Mouse (Mus musculus) CH12.LX (cell line): ENCODE measurements around the gene Sparcl1. TPM values are rescaled to one million over a fixed set of nuclear protein-coding genes. Genes with fewer than 3 reads are reported as not detected.
A peak's percentile ranks its signal among the peaks of the same experiment; 100 is the strongest.

Source experiments
- DNase-seq: peaks from one replicate; pipeline ENCODE4 v3.0.0-alpha.2; 2013; ENCODE audit errors: extremely low read depth
- H3K27ac ChIP-seq: 2 replicates; pipeline ENCODE4 v1.5.1; 2012; ENCODE audit warnings: low read depth, mild to moderate bottlenecking, control low read depth, moderate library complexity; ENCODE audit not compliant: insufficient read depth
- H3K27me3 ChIP-seq: replicated peaks from 2 replicates; pipeline ENCODE3; 2012; ENCODE audit warnings: inconsistent platforms
- H3K36me3 ChIP-seq, 2 experiments: replicated peaks in 1 of 2; 2 replicates each; pipeline versions ENCODE3 to v1.6.1; 2012; ENCODE audit warnings: inconsistent platforms in 1 of 2, low read length in 1 of 2, mild to moderate bottlenecking in 1 of 2, mixed read lengths in 1 of 2, moderate library complexity in 1 of 2; ENCODE audit not compliant: control insufficient read depth in 1 of 2, insufficient read depth in 1 of 2
- H3K4me1 ChIP-seq, 2 experiments: 2 replicates each; pipeline ENCODE4 v1.6.1; 2012; ENCODE audit warnings: inconsistent platforms in 1 of 2, moderate library complexity in 1 of 2; ENCODE audit not compliant: insufficient read depth in 2 of 2, control insufficient read depth in 1 of 2
- H3K4me2 ChIP-seq: 2 replicates; pipeline ENCODE4 v1.6.1; 2012; ENCODE audit warnings: low read depth, mild to moderate bottlenecking, control low read depth; ENCODE audit not compliant: poor library complexity, insufficient read depth, severe bottlenecking
- H3K4me3 ChIP-seq, 3 experiments: fragments of 150-350 bp in 1 of 3; sonication (generic) in 1 of 3; replicated peaks in 1 of 3; 2 replicates each; pipeline versions ENCODE3 to v1.5.1; 2011 to 2012; ENCODE audit warnings: low read depth in 2 of 3, low read length in 2 of 3, mild to moderate bottlenecking in 2 of 3, moderate library complexity in 2 of 3, control low read depth in 1 of 3, improper control_type of control experiment in 1 of 3, inconsistent platforms in 1 of 3, mixed read lengths in 1 of 3; ENCODE audit not compliant: poor library complexity in 1 of 3
- H3K79me2 ChIP-seq: replicated peaks from 2 replicates; pipeline ENCODE4 v1.6.1; 2012; ENCODE audit warnings: mild to moderate bottlenecking, moderate library complexity; ENCODE audit not compliant: control insufficient read depth, poor library complexity, insufficient read depth, severe bottlenecking; ENCODE audit errors: extremely low read depth
- H3K9ac ChIP-seq: 2 replicates; pipeline ENCODE4 v1.6.1; 2012; ENCODE audit warnings: low read depth, mild to moderate bottlenecking, control low read depth, moderate library complexity; ENCODE audit not compliant: insufficient read depth
- H3K9me3 ChIP-seq: replicated peaks from 2 replicates; pipeline ENCODE3; 2012; ENCODE audit warnings: low read length, inconsistent platforms, mixed read lengths
- BHLHE40 ChIP-seq: IDR thresholded peaks from 2 replicates; pipeline ENCODE4 v1.6.1; 2011; ENCODE audit warnings: mild to moderate bottlenecking, low read depth, low read length, improper control_type of control experiment
- CHD1 ChIP-seq: IDR thresholded peaks from 2 replicates; pipeline ENCODE4 v1.6.1; 2012; ENCODE audit warnings: low read depth, low read length, improper control_type of control experiment, inconsistent platforms
- CHD2 ChIP-seq: IDR thresholded peaks from 2 replicates; pipeline ENCODE4 v1.6.1; 2011; ENCODE audit warnings: low read length, improper control_type of control experiment
- E2F4 ChIP-seq: IDR thresholded peaks from 2 replicates; pipeline ENCODE4 v1.6.1; 2011; ENCODE audit warnings: low read depth, low read length, improper control_type of control experiment; ENCODE audit not compliant: insufficient replicate concordance
- EP300 ChIP-seq: IDR thresholded peaks from 2 replicates; pipeline ENCODE4 v1.6.1; 2011; ENCODE audit warnings: low read length, improper control_type of control experiment
- ETS1 ChIP-seq: conservative IDR thresholded peaks from 2 replicates; pipeline ENCODE4 v1.6.1; 2012; ENCODE audit warnings: low read depth, mild to moderate bottlenecking, inconsistent platforms, low read length, improper control_type of control experiment, moderate library complexity
- HCFC1 ChIP-seq: IDR thresholded peaks from 2 replicates; pipeline ENCODE4 v1.6.1; 2012; ENCODE audit warnings: low read depth, mild to moderate bottlenecking, inconsistent platforms, low read length, improper control_type of control experiment
- IRF4 ChIP-seq: IDR thresholded peaks from 2 replicates; pipeline ENCODE4 v1.6.1; 2014; ENCODE audit warnings: low read depth, mild to moderate bottlenecking, inconsistent platforms, low read length, improper control_type of control experiment
- JUN ChIP-seq: IDR thresholded peaks from 2 replicates; pipeline ENCODE4 v1.6.1; 2011; ENCODE audit warnings: low read depth, mild to moderate bottlenecking, low read length, improper control_type of control experiment, moderate library complexity; ENCODE audit not compliant: insufficient read depth
- JUND ChIP-seq: conservative IDR thresholded peaks from 2 replicates; pipeline ENCODE4 v1.6.1; 2011; ENCODE audit warnings: low read depth, low read length, improper control_type of control experiment
- MAFK ChIP-seq: IDR thresholded peaks from 2 replicates; pipeline ENCODE4 v1.6.1; 2011; ENCODE audit warnings: low read length, improper control_type of control experiment; ENCODE audit not compliant: insufficient replicate concordance
- MAX ChIP-seq: IDR thresholded peaks from 2 replicates; pipeline ENCODE4 v1.6.1; 2011; ENCODE audit warnings: low read length, improper control_type of control experiment
- MAZ ChIP-seq: IDR thresholded peaks from 2 replicates; pipeline ENCODE4 v1.6.1; 2012; ENCODE audit warnings: low read depth, mild to moderate bottlenecking, inconsistent platforms, low read length, improper control_type of control experiment, moderate library complexity
- MEF2A ChIP-seq: IDR thresholded peaks from 2 replicates; pipeline ENCODE4 v1.6.1; 2014; ENCODE audit warnings: low read depth, mild to moderate bottlenecking, inconsistent platforms, low read length, improper control_type of control experiment, borderline replicate concordance
- MXI1 ChIP-seq: IDR thresholded peaks from 2 replicates; pipeline ENCODE4 v1.6.1; 2011; ENCODE audit warnings: mild to moderate bottlenecking, low read depth, low read length, improper control_type of control experiment
- MYC ChIP-seq: IDR thresholded peaks from 2 replicates; pipeline ENCODE4 v1.6.1; 2011; ENCODE audit warnings: low read depth, mild to moderate bottlenecking, improper control_type of control experiment, low read length
- NELFE ChIP-seq: IDR thresholded peaks from 2 replicates; pipeline ENCODE4 v1.6.1; 2011; ENCODE audit warnings: low read depth, low read length, improper control_type of control experiment
- POLR2A ChIP-seq: IDR thresholded peaks from 2 replicates; pipeline ENCODE4 v1.6.1; 2011; ENCODE audit warnings: low read depth, mild to moderate bottlenecking, improper control_type of control experiment, low read length
- POLR2AphosphoS2 ChIP-seq: IDR thresholded peaks from 2 replicates; pipeline ENCODE4 v1.6.1; 2011; ENCODE audit warnings: low read depth, low read length, improper control_type of control experiment
- RAD21 ChIP-seq: IDR thresholded peaks from 2 replicates; pipeline ENCODE4 v1.6.1; 2011; ENCODE audit warnings: low read depth, mild to moderate bottlenecking, low read length, improper control_type of control experiment, moderate library complexity
- RCOR1 ChIP-seq: conservative IDR thresholded peaks from 2 replicates; pipeline ENCODE4 v1.6.1; 2012; ENCODE audit warnings: low read depth, mild to moderate bottlenecking, inconsistent platforms, low read length, improper control_type of control experiment
- SIN3A ChIP-seq: IDR thresholded peaks from 2 replicates; pipeline ENCODE4 v1.6.1; 2012; ENCODE audit warnings: low read length, improper control_type of control experiment, inconsistent platforms
- SMC3 ChIP-seq: IDR thresholded peaks from 2 replicates; pipeline ENCODE4 v1.6.1; 2011; ENCODE audit warnings: low read depth, low read length, improper control_type of control experiment
- TCF12 ChIP-seq: IDR thresholded peaks from 2 replicates; pipeline ENCODE4 v1.6.1; 2014; ENCODE audit warnings: low read depth, mild to moderate bottlenecking, inconsistent platforms, low read length, improper control_type of control experiment
- UBTF ChIP-seq: IDR thresholded peaks from 2 replicates; pipeline ENCODE4 v1.6.1; 2012; ENCODE audit warnings: low read depth, mild to moderate bottlenecking, inconsistent platforms, low read length, improper control_type of control experiment, moderate library complexity
- USF1 ChIP-seq: IDR thresholded peaks from 2 replicates; pipeline ENCODE4 v1.6.1; 2014; ENCODE audit warnings: low read depth, mild to moderate bottlenecking, inconsistent platforms, low read length, improper control_type of control experiment
- USF2 ChIP-seq: conservative IDR thresholded peaks from 2 replicates; pipeline ENCODE4 v1.6.1; 2011; ENCODE audit warnings: low read depth, low read length, improper control_type of control experiment
- ZC3H11A ChIP-seq: IDR thresholded peaks from 2 replicates; pipeline ENCODE4 v1.6.1; 2012; ENCODE audit warnings: low read depth, mild to moderate bottlenecking, inconsistent platforms, low read length, improper control_type of control experiment
- dilution Hi-C: fragments of 300-500 bp; cut with MboI; formaldehyde crosslinking; loops from 2 replicates; pipeline ENCODE4 v1.14.3; 2020; ENCODE audit warnings: low sequenced_read_pairs; ENCODE audit not compliant: extremely low pct_unique_long_range_greater_than_20kb, extremely low pct_ligation_motif_present
- in situ Hi-C: fragments of 300-500 bp; cut with MboI; formaldehyde crosslinking; loops from 3 replicates; pipeline ENCODE4 v1.14.3; 2019; ENCODE audit warnings: low sequenced_read_pairs, low pct_ligation_motif_present, low pct_unique_long_range_greater_than_20kb, mixed read lengths
- polyA plus RNA-seq: library from polyadenylated mRNA; unstranded; fragments of >175 nt; gene quantifications from 2 replicates; pipeline ENCODE4 v1.2.1, GENCODE M21; 2012; ENCODE audit warnings: low read depth; ENCODE audit not compliant: insufficient read length
- total RNA-seq, 2 experiments: library from RNA; depleted of rRNA; stranded (reverse); fragments of 300-350 nt in 1 of 2; fragments of >200 nt in 1 of 2; gene quantifications; 2 replicates each; pipeline ENCODE4 v1.2.3; 2012 to 2014

Gene Sparcl1
- total and polyA plus RNA-seq, 3 experiments: not detected

DNA sequence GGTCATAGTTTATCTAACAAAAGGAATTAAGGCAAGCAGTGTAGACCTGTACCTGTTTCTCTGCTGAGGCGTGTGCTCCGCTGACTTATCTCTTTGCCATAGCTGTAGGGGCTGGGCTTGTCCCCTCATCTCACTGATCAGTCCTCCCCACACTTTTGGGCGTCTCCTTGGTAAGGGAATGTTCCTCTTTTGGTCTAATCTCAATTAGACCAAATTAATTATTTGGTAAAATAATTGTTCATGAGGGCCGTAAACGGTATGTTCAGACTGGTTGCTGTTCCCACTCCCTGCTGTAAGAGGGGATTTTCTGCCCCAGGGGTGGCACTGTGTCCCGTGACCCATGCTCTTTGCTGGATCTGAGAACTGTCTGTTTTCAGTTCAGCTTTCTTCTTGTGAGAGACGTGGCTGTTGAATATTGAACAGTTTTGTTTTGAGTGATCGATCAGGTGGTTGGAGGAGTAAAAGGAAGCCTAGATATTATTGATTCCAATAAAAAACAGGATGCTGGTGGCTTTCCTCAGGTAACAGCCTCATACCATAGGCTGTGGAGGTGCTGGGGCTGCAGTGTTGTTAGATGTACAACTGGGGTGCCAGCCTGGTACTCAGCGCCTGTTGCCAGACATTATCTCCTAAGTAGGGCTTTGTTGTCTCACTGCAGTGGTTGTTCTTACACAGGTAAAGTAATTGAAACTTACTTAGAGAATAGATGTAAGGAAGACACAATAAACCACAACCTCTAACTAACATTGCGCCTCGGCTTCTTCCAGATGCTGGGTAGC, 50.6 kb downstream of the Sparcl1 start:
- TF ChIP-seq E2F4 (no peak), TCF12 (peak; percentile 58), POLR2A (peak; percentile 38; the same call in 1 of the 2 replicates), MAFK (0 out of 2 replicates have a peak, but pooled peaks have one; percentile 28), SMC3 (no peak), MXI1 (peak; percentile 25; the same call in 1 of the 2 replicates), MYC (peak; percentile 76; the same call in 1 of the 2 replicates), RCOR1 (0 out of 2 replicates have a peak, but pooled peaks have one; percentile 42), POLR2AphosphoS2 (no peak), ETS1 (peak; percentile 82), USF2 (peak; percentile 39), MEF2A (peak; percentile 69; the same call in 1 of the 2 replicates), ZC3H11A (no peak), USF1 (peak; percentile 62), HCFC1 (peak; percentile 35; the same call in 1 of the 2 replicates), EP300 (peak; percentile 96), SIN3A (peak; percentile 63; the same call in 1 of the 2 replicates), UBTF (no peak), MAZ (peak; percentile 69; the same call in 1 of the 2 replicates), IRF4 (peak; percentile 98), JUN (peak; percentile 72), MAX (no peak; the same call in 1 of the 2 replicates), NELFE (no peak), CHD2 (peak; percentile 74), RAD21 (no peak), JUND (peak; percentile 86), BHLHE40 (peak; percentile 98), CHD1 (no peak)
- Histone ChIP-seq H3K79me2 (no peaks in the 10 kb centered on the region), H3K36me3 (peaks cover 26 to 62% of the 10 kb centered on the region in 2 experiments), H3K9me3 (no peaks in the 10 kb centered on the region), H3K27me3 (no peaks in the 10 kb centered on the region), H3K4me3 (no peak overlapping the region), H3K4me1 (peaks cover 18 to 25% of the 10 kb centered on the region in 2 experiments), H3K27ac (peak overlapping the region; percentile 52; the same call in 1 of the 2 replicates), H3K4me2 (peak overlapping the region; percentile 58), H3K9ac (no peak overlapping the region)
- dilution Hi-C loops: no loop called here
- in situ Hi-C loops: no loop called here
- peak; percentile 66 for DNase-seq
